Mouse (Mus musculus) megakaryocyte, embryonic 14.5 days (primary cell): ENCODE results near the gene S100a3. TPM values are rescaled to one million over a fixed set of nuclear protein-coding genes. Genes with fewer than 3 reads are reported as not detected.
A peak's percentile ranks its signal among the peaks of the same experiment; 100 is the strongest.

ENCODE experiments used
- H3K27me3 ChIP-seq: replicated peaks from 2 replicates; pipeline ENCODE3; 2012; ENCODE audit warnings: inconsistent platforms
- H3K36me3 ChIP-seq: replicated peaks from 2 replicates; pipeline ENCODE3; 2012; ENCODE audit warnings: low read length, inconsistent platforms, mixed read lengths
- H3K4me1 ChIP-seq: 2 replicates; pipeline ENCODE4 v1.6.1; 2012; ENCODE audit warnings: inconsistent platforms
- H3K4me3 ChIP-seq: replicated peaks from 2 replicates; pipeline ENCODE3; 2012; ENCODE audit warnings: moderate library complexity, mild to moderate bottlenecking, inconsistent platforms
- H3K9me3 ChIP-seq: 2 replicates; pipeline ENCODE4 v1.6.1; 2012; ENCODE audit warnings: inconsistent platforms
- FLI1 ChIP-seq: IDR thresholded peaks from 2 replicates; pipeline ENCODE4 v1.6.1; 2012; ENCODE audit warnings: low read length, inconsistent platforms, mixed read lengths
- GATA1 ChIP-seq: IDR thresholded peaks from 3 replicates; pipeline ENCODE4 v1.6.1; 2012; ENCODE audit warnings: mixed read lengths, low read length, inconsistent platforms, borderline replicate concordance
- polyA plus RNA-seq: library from polyadenylated mRNA; stranded (reverse); fragments of >175 nt; gene quantifications from 2 replicates; pipeline ENCODE4 v1.2.3, GENCODE M21; 2012; ENCODE audit warnings: low replicate concordance; ENCODE audit not compliant: insufficient read depth

The S100a3 gene
- polyA plus RNA-seq, 1 experiment: not detected

DNA sequence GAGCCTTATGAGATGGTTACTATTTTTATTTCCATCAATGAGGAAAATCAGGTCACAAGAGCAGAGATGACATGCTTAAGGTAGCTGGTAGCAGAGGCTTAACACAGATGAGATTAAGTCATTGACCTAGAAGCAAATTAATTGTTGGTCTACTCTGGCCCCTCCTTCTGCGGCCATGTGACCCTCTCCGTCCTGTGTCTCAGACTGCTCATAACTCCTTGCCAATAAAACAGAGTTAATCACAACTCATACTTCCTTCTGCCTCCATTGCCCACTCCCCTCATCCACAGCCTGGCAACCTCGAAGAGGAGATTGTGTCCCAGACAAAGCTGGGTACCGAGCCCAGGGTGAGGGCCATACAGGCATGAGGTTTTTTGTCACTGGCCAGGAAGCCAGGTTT lies 37.8 kb downstream of the S100a3 start:
- no peak overlapping the region for H3K4me3 ChIP-seq
- H3K36me3 ChIP-seq: no peaks in the 10 kb centered on the region
- H3K27me3 ChIP-seq: peaks cover 85% of the 10 kb centered on the region
- TF ChIP-seq GATA1 (no peak), FLI1 (no peak)
- H3K4me1 ChIP-seq: peaks cover 21% of the 10 kb centered on the region
- no peaks in the 10 kb centered on the region for H3K9me3 ChIP-seq

DNA sequence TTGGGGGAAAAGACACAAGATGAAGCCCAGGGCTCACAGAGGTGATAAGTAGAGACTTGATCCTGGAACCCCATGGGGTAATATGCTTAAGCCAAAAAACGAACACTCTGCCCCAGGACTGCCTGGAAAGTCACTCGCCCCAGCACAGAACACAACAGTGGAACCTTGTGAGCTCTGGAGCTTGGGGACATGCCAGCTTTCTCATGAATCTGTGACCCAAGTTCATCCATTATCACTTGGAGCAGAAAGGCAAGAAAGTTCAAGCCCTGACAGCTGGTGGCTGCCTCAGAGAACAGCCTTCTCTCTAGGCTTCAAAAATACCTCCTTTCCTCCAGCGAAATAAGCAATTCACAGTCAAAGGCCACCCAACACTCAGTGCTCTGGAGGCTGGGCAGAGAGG lies 39.0 kb downstream of the S100a3 start:
- Histone ChIP-seq H3K36me3 (no peaks in the 10 kb centered on the region), H3K27me3 (peaks cover 86% of the 10 kb centered on the region), H3K4me1 (peaks cover 31% of the 10 kb centered on the region), H3K4me3 (no peak overlapping the region), H3K9me3 (no peaks in the 10 kb centered on the region)
- TF ChIP-seq FLI1 (no peak), GATA1 (no peak)

DNA sequence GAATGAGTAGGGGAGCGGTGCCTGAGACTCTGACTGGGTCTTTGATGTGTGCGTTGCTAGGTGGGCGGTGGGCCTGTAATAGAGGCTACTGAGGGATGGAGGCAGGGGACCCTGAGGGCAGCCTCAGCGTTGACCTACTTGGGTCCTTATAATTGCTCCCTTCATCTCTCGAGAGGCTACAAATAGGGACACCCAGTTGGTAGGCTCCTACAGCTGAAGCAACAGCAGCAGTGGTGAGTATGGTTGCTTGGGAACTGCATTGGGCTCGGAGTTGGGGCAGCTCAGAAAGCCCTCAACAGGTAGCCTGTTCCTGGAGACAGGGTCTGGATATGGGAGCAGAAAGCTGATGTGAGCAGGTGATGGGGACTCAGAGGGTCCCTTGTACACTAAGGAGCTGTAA lies 39.7 kb downstream of the S100a3 start:
- Histone ChIP-seq H3K4me1 (peaks cover 35% of the 10 kb centered on the region), H3K36me3 (no peaks in the 10 kb centered on the region), H3K27me3 (peaks cover 87% of the 10 kb centered on the region), H3K4me3 (no peak overlapping the region), H3K9me3 (no peaks in the 10 kb centered on the region)
- TF ChIP-seq GATA1 (no peak), FLI1 (no peak)

DNA sequence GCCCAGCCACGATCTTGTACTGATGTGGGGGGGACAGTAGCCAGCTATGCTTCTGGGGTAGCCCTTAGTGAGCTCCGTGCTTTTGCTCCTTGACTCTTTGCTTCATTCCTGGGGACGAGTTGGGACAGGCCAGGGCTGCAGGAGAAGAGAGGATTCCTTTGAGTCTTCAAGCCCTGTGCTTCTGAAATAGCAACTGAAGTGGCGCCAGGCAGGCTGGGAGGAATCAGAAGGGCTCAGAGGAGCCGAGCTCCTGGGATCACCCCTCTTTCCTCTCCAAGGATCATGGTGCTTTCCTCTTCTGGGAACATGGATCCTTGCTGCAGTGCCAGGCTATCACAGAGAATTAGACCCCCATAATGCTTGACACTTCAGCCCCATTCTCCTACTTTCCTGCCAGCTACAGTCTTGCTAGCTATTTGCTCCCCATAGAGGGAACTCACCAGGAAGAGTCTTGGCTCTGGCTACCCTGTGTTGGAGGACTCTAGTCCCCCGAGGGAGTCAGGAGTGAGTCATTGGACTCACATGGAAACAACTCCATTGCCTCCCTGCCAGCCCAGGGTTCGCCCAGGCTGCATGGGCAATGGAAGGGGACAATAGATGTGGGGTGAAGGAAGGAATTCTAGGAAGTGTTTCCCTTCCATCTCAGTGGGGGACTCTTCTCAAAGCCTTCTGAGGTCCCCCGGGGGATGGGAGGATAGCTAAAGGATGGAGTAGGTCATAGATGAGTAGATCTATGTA lies 40.2 kb downstream of the S100a3 start:
- TF ChIP-seq FLI1 (no peak), GATA1 (no peak)
- Histone ChIP-seq H3K4me1 (peaks cover 41% of the 10 kb centered on the region), H3K36me3 (no peaks in the 10 kb centered on the region), H3K9me3 (no peaks in the 10 kb centered on the region), H3K4me3 (no peak overlapping the region), H3K27me3 (peaks cover 87% of the 10 kb centered on the region)

DNA sequence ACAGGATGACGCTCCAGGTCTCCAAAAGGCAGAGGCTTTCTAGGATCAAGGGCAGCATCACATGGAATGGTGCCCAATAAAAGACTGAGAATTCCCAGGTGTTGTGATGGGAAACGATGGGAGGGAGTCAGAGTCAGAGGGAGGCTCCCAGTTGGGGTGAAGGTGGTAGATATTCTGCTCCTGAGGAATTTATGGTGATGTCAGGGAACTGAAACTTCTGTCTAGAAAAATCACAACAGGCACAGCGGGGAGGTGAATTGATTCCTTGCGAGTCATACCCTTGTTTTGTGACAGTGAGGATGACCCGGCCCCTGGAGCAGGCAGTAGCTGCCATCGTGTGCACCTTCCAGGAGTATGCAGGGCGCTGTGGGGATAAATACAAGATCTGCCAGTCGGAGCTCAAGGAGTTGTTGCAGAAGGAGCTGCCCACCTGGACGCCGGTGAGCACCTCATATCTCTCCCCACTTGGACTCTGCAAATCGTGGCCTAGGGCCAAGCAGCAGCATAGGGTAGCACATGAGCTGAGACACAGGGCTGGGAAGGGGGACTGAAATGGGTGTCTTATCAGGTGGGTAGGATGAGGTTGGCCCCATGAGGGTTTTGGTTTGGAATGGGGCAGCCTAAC lies 41.2 kb downstream of the S100a3 start, which contains the start of gene Gm42674:
TSS of gene Gm42674 (plus strand) at position 419 of the 625 bp plus-strand sequence.
- TF ChIP-seq GATA1 (no peak), FLI1 (no peak)
- Histone ChIP-seq H3K9me3 (no peaks in the 10 kb centered on the region), H3K4me3 (no peak within 1 kb of the TSS), H3K36me3 (no peaks in the 10 kb centered on the region), H3K27me3 (peaks cover 86% of the 10 kb centered on the region), H3K4me1 (peaks cover 49% of the 10 kb centered on the region)

DNA sequence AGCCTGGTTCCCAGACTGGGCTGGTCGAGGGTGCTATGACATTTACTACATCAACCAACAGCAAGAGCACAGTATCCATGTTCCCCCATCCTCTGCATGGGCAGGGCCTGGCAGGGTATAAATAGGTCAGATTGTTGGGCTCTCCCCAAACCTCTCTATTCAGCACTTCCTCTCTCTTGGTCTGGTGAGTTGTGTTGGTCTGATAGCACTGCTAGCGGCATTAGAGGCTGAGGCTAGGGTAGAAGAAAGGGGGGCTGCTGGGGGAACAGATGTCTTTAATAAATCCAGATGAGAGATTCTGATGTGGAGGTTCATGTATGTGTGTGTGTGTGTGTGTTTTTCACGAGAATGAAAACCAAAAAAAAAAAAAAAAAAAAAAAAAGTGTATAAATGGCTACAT lies 43.2 kb downstream of the S100a3 start, which contains the start of gene S100a4:
TSS of gene S100a4 (plus strand) at position 149 of the 400 bp plus-strand sequence.
- H3K27me3 ChIP-seq: peaks cover 86% of the 10 kb centered on the region
- no peaks in the 10 kb centered on the region for H3K9me3 ChIP-seq
- no peaks in the 10 kb centered on the region for H3K36me3 ChIP-seq
- no peak for TF ChIP-seq FLI1
- no peak for TF ChIP-seq GATA1
- H3K4me1 ChIP-seq: peaks cover 54% of the 10 kb centered on the region
- peak within 1 kb of the TSS; percentile 79 for H3K4me3 ChIP-seq

DNA sequence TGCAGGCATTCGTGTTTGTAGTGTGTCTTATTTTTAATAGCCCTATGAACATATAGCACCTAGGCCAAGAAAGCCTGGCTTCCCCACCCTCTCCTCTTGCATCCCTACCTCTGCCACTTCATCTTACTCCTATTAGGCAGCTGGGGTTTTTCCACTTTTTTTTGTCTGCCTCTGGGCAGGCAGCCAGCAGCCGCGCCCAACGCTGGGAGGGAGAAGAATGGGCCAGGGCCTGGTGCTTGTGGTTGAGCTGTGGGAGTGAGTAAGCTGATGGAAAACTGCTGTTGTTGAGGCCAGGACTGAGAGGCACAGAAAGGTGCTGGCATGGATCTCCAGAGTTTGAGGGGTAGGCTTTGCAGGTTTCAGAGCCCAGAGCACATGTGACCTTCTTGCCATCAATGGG lies 44.0 kb downstream of the S100a3 start:
- TF ChIP-seq GATA1: no peak
- no peak for TF ChIP-seq FLI1
- Histone ChIP-seq H3K4me3 (no peak overlapping the region), H3K36me3 (no peaks in the 10 kb centered on the region), H3K9me3 (no peaks in the 10 kb centered on the region), H3K27me3 (peaks cover 90% of the 10 kb centered on the region), H3K4me1 (peaks cover 62% of the 10 kb centered on the region)

DNA sequence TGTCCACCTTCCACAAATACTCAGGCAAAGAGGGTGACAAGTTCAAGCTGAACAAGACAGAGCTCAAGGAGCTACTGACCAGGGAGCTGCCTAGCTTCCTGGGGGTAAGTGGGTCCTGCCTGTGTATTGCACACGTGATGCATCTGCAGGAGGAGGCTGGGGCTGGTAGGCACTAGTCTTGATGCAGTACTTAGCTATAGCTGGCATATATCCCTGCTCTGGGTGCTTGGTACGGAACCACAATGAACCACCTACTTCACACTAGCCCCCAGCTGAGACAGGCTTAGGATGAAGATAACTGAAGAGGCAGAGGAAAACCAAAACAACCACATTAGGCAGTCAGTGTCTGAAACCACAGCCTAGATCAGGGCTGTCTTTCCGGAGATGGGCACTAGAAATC lies 44.7 kb downstream of the S100a3 start:
- TF ChIP-seq GATA1: no peak
- no peak for TF ChIP-seq FLI1
- H3K36me3 ChIP-seq: no peaks in the 10 kb centered on the region
- H3K4me3 ChIP-seq: peak overlapping the region; percentile 29
- H3K4me1 ChIP-seq: peaks cover 62% of the 10 kb centered on the region
- H3K9me3 ChIP-seq: no peaks in the 10 kb centered on the region
- peaks cover 90% of the 10 kb centered on the region for H3K27me3 ChIP-seq

DNA sequence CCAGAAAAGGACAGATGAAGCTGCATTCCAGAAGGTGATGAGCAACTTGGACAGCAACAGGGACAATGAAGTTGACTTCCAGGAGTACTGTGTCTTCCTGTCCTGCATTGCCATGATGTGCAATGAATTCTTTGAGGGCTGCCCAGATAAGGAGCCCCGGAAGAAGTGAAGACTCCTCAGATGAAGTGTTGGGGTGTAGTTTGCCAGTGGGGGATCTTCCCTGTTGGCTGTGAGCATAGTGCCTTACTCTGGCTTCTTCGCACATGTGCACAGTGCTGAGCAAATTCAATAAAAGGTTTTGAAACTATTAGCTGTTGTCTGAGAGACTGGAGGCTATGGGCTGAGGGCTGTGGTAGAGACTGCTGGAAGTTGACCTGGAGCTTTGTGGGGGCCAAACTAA lies 45.4 kb downstream of the S100a3 start:
- no peaks in the 10 kb centered on the region for H3K36me3 ChIP-seq
- TF ChIP-seq FLI1 (no peak), GATA1 (no peak)
- H3K4me3 ChIP-seq: no peak overlapping the region
- H3K27me3 ChIP-seq: peaks cover 89% of the 10 kb centered on the region
- H3K4me1 ChIP-seq: peaks cover 62% of the 10 kb centered on the region
- no peaks in the 10 kb centered on the region for H3K9me3 ChIP-seq

DNA sequence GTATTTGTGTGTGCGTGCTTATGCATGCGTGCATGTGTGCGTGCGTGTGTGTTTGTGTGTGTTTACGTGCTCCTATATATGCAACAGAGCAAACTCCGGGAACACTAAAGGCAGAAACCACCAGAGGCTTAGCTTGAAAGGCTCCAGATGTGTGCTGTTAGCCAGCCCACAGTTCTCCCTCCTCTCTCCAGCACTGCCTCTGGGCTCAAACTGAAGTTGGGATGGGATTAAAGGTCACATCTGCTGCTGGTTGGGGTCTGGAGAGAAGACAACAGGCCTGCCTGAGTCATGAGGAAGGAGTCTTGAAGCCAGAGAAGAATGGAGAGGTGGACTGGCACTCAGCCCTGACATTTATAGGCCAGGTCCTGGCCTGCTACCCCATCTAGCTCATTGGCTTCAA lies 45.8 kb downstream of the S100a3 start:
- Histone ChIP-seq H3K4me1 (peaks cover 62% of the 10 kb centered on the region), H3K9me3 (no peaks in the 10 kb centered on the region), H3K36me3 (no peaks in the 10 kb centered on the region), H3K4me3 (no peak overlapping the region), H3K27me3 (peaks cover 89% of the 10 kb centered on the region)
- no peak for TF ChIP-seq GATA1
- no peak for TF ChIP-seq FLI1
